Comparison of ENCODE assay signal across 10 mouse cellular contexts in the genomic region with DNA sequence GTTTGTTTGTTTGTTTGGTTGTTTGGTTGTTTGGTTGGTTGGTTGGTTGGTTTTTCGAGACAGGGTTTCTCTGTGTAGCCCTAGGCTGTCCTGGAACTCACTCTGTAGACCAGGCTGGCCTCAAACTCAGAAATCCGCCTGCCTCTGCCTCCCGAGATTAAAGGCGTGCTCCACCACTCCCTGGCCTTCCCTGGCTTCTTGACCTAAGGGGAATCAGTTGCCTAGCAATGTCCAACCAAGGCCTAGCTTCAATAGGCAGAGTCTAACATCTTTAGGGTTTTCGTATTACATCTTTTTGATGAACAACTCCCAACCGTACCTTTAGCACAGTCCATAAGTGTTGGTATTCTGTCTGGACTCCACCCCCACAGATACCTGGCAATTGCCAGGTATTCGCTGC. TPM values are rescaled to one million over a fixed set of nuclear protein-coding genes. Genes with fewer than 3 reads are reported as not detected.
DNase-seq lines count a peak whose midpoint lies in the region; ATAC-seq lines count a peak whose summit lies in the region.
"Not testable (repeated sequence)": the region's sequence is repeated elsewhere in the genome, so short reads cannot be mapped to it uniquely, and the experiment has no call there.
"Had no signal": no experiment of that assay in that cellular context is flagged by ENCODE, and none has a peak within 500 bp of the region (broad histone marks: within the 10 kb centered on the region; RNA-seq: fewer than 3 reads in every experiment).

No protein-coding gene starts in this region.

- ATAC-seq in heart, embryonic 12.5 days (ENCODE audit: insufficient number of reproducible peaks, low FRiP score); lung, embryonic 16.5 days (ENCODE audit: low read depth): not testable (repeated sequence)
- ATAC-seq in limb, embryonic 11.5 days (ENCODE audit: insufficient number of reproducible peaks, low FRiP score, low TSS enrichment, low read depth): 0 out of 2 replicates have a peak, but pooled peaks have one; percentile 18
- ATAC-seq in neural tube, embryonic 11.5 days (ENCODE audit: insufficient read depth, low FRiP score, low TSS enrichment): peak; percentile 18; the same call in 1 of the 2 replicates

- H3K36me3 ChIP-seq in erythroblast, embryonic 14.5 days (ENCODE audit: control insufficient read depth): peaks cover 26% of the 10 kb centered on the region
- peaks cover 23% of the 10 kb centered on the region for H3K36me3 ChIP-seq in heart, embryonic 12.5 days
- not testable (repeated sequence) for H3K36me3 ChIP-seq in limb, embryonic 11.5 days (ENCODE audit: control insufficient read depth, insufficient read depth, low read length); neural tube, embryonic 11.5 days (ENCODE audit: control insufficient read depth, insufficient read depth, low read length)
- H3K36me3 ChIP-seq in lung, embryonic 16.5 days (ENCODE audit: control insufficient read depth, insufficient read depth, low read length): peaks cover 14% of the 10 kb centered on the region

- H3K4me3 ChIP-seq in erythroblast, embryonic 14.5 days (replicated peaks): peak overlapping the region; percentile 92
- peak overlapping the region; percentile 95 for H3K4me3 ChIP-seq in heart, embryonic 12.5 days
- peak overlapping the region; percentile 74 for H3K4me3 ChIP-seq in limb, embryonic 11.5 days (ENCODE audit: low read depth, low read length)
- H3K4me3 ChIP-seq in lung, embryonic 16.5 days (ENCODE audit: low read length): peak overlapping the region; percentile 71
- not testable (repeated sequence) for H3K4me3 ChIP-seq in neural tube, embryonic 11.5 days (ENCODE audit: low read depth, low read length)

- not testable (repeated sequence) for H3K27ac ChIP-seq in heart, embryonic 12.5 days (ENCODE audit: poor library complexity, severe bottlenecking); limb, embryonic 11.5 days (replicated peaks; ENCODE audit: low read depth, low read length); lung, embryonic 16.5 days (ENCODE audit: low read length); neural tube, embryonic 11.5 days (ENCODE audit: low read depth, low read length)

- not testable (repeated sequence) for H3K9ac ChIP-seq in heart, embryonic 12.5 days; limb, embryonic 11.5 days (ENCODE audit: low read length); lung, embryonic 16.5 days (ENCODE audit: low read length); neural tube, embryonic 11.5 days (ENCODE audit: low read length)

- WGBS in heart, embryonic 12.5 days: 86% methylated on average over 7 of the region's 7 CpGs
- 89% methylated on average over 7 of the region's 7 CpGs for WGBS in limb, embryonic 11.5 days
- WGBS in lung, embryonic 16.5 days: 80% methylated on average over 7 of the region's 7 CpGs
- WGBS in neural tube, embryonic 11.5 days: 89% methylated on average over 7 of the region's 7 CpGs

- peak overlapping the region; percentile 77 for H3K4me2 ChIP-seq in heart, embryonic 12.5 days
- peak overlapping the region; percentile 68 for H3K4me2 ChIP-seq in limb, embryonic 11.5 days (ENCODE audit: low read depth, severe bottlenecking)
- peak overlapping the region; percentile 48 for H3K4me2 ChIP-seq in lung, embryonic 16.5 days (ENCODE audit: low read depth, low read length)
- peak overlapping the region; percentile 70 for H3K4me2 ChIP-seq in neural tube, embryonic 11.5 days (ENCODE audit: low read depth)

- peaks cover 18% of the 10 kb centered on the region for H3K4me1 ChIP-seq in erythroblast, embryonic 14.5 days (ENCODE audit: control insufficient read depth)
- not testable (repeated sequence) for H3K4me1 ChIP-seq in heart, embryonic 12.5 days (replicated peaks); limb, embryonic 11.5 days (ENCODE audit: control insufficient read depth, insufficient read depth, low read length); lung, embryonic 16.5 days (replicated peaks; ENCODE audit: control insufficient read depth, insufficient read depth, low read length); neural tube, embryonic 11.5 days (ENCODE audit: control insufficient read depth, insufficient read depth, low read length)

- H3K9me3 ChIP-seq in erythroblast, embryonic 14.5 days (ENCODE audit: control insufficient read depth, low read length); heart, embryonic 12.5 days (replicated peaks); limb, embryonic 11.5 days (ENCODE audit: control insufficient read depth, low read length); lung, embryonic 16.5 days (ENCODE audit: control insufficient read depth, low read length); neural tube, embryonic 11.5 days (ENCODE audit: control insufficient read depth, low read length): not testable (repeated sequence)

- DNase-seq in adrenal gland, adult (ENCODE audit: inconsistent age in 2 of 2, low spot score in 1 of 2): peak; percentile 14 to 34
- peak; percentile 36 for DNase-seq in induced T-regulatory cell, adult 2 months (ENCODE audit: low read depth)
- not testable (repeated sequence) for DNase-seq in limb, embryonic 11.5 days (ENCODE audit: low spot score); neural tube, embryonic 11.5 days (ENCODE audit: low spot score)
- peak; percentile 11 for DNase-seq in thymus, postnatal 4 days

- H3K27me3 ChIP-seq in erythroblast, embryonic 14.5 days (ENCODE audit: control insufficient read depth); heart, embryonic 12.5 days (replicated peaks); limb, embryonic 11.5 days (ENCODE audit: control insufficient read depth, insufficient read depth, low read length); lung, embryonic 16.5 days (ENCODE audit: control insufficient read depth, insufficient read depth, low read depth, low read length); neural tube, embryonic 11.5 days (ENCODE audit: control insufficient read depth, insufficient read depth, low read length): not testable (repeated sequence)

RNA-seq across cellular contexts. Expression of gene Ltv1, which starts 0.5 kb away (rescaled TPM):
- polyA plus RNA-seq in erythroblast, embryonic 14.5 days (2012): 0.59 and 0.91 TPM in 2 replicates
- 57.3 and 65.5 TPM in 2 replicates for polyA plus RNA-seq in heart, embryonic 12.5 days (2016; fragmentation: Nextera tagmentation; extraction: Ambion mirVana)
- 62.6 and 64.0 TPM in 2 replicates for polyA plus RNA-seq in limb, embryonic 11.5 days (2014; fragmentation: Nextera tagmentation; extraction: Ambion mirVana)
- polyA plus RNA-seq in lung, embryonic 16.5 days (2015; fragmentation: Nextera tagmentation; extraction: Ambion mirVana): 54.9 and 63.4 TPM in 2 replicates
- polyA plus RNA-seq in neural tube, embryonic 11.5 days (2014; fragmentation: Nextera tagmentation; extraction: Ambion mirVana): 74.5 and 78.5 TPM in 2 replicates

RNA-seq across cellular contexts. Expression of gene Zc2hc1b, which starts 15.7 kb away (rescaled TPM):
- not detected in 2 replicates for polyA plus RNA-seq in erythroblast, embryonic 14.5 days (2012)
- polyA plus RNA-seq in heart, embryonic 12.5 days (2016; fragmentation: Nextera tagmentation; extraction: Ambion mirVana): not detected in 2 replicates
- not detected in 2 replicates for polyA plus RNA-seq in limb, embryonic 11.5 days (2014; fragmentation: Nextera tagmentation; extraction: Ambion mirVana)
- polyA plus RNA-seq in lung, embryonic 16.5 days (2015; fragmentation: Nextera tagmentation; extraction: Ambion mirVana): not detected in 2 replicates
- not detected in 2 replicates for polyA plus RNA-seq in neural tube, embryonic 11.5 days (2014; fragmentation: Nextera tagmentation; extraction: Ambion mirVana)
- polyA plus RNA-seq: gonadal fat pad, adult 2 months; kidney, adult 2 months had no signal

Comparison
In these comparisons a context has a peak if more than half of its experiments do, and no peak if none do; other contexts are left out.
1. RNA of gene Ltv1, which starts 0.5 kb away (polyA plus RNA-seq): 74.5 to 78.5 TPM in neural tube, embryonic 11.5 days, 54.9 to 63.4 TPM in lung, embryonic 16.5 days, 62.6 to 64.0 TPM in limb, embryonic 11.5 days and 57.3 to 65.5 TPM in heart, embryonic 12.5 days; 0.59 to 0.91 TPM in erythroblast, embryonic 14.5 days; every median in the first group is over 10 times any median in the second.
2. Peak in every context shown above with its lines, with median percentiles within 50 percentile points of each other: H3K4me2 ChIP-seq.